Mouse (Mus musculus): ENCODE data around the gene Cyb5rl. TPM values are rescaled to one million over a fixed set of nuclear protein-coding genes. Genes with fewer than 3 reads are reported as not detected.

Cyb5rl gene
- total RNA-seq (2017) = 6.0 and 13.0 TPM in 2 replicates

DNA sequence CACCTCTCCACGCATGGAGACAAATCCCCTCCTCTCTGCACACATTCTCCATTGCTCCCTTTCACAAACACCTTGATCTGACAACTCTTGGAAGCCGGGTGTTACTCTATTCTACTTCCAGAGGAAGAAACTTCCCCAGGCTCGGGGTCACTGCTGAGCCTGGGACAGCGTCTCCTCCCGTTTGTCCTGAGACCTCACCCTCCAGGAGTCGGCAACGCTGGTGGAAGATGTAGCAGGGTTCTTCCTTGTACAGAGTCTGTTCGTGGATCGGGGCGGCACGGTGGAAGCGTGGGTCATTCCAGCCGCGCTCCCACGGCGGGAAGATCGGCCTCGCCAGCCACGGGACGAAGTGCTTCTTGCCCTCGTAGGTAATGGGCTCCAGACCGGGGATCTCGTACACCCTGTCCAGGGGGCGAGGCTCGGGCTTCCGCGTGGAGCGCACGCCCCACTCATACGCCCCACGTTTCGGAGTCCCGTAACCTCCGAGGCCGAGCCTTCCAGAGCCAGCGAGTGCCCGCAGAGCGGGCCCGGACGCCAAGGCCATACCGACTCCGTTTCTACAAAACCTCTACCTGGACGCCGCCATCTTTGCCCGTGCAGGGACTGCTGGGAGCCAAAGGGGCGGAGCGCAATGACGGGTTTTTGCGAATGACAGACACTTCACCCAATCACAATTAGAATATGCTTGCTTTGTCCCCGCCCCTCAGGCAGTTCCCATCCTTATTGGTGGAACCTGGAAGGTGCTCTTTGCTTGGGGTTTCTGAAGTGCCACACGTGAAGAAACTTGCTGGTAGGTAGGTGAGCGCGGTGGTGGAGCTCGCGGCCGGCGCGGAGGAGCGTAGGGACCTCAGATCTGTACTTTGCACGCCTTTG lies at the start of gene Cyb5rl, which contains the start of gene Mrpl37:
Gene Cyb5rl, plus strand, starts transcription at position 737 of the 873 bp plus-strand sequence.
Gene Mrpl37, minus strand, starts transcription at position 617 of the 873 bp plus-strand sequence.
- ATAC-seq (ENCODE audit: extremely low read depth, insufficient number of reproducible peaks, low FRiP score, poor library complexity, severe bottlenecking) = peak; percentile 99

DNA sequence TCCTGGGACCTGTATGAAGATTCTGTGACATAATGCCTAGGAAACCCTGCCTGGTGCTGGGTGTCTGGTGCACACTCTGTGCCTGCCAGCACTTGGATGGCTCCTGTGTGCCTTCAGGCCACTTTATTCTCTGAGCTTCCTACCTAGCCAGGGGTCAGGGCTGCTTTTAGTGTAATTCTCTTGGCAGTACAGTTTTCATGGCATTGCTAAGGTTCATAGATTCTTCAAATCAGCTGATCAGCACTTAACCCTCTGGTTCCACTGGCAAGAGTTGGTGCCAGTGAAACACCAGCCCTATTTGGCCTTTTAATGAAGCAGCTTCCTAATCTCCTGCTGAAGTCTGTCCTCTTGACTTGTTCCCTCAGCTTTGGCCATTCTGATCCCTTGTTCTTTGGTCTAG lies 49.5 kb upstream of the Cyb5rl start:
- no peak for ATAC-seq (ENCODE audit: extremely low read depth, insufficient number of reproducible peaks, low FRiP score, poor library complexity, severe bottlenecking)

DNA sequence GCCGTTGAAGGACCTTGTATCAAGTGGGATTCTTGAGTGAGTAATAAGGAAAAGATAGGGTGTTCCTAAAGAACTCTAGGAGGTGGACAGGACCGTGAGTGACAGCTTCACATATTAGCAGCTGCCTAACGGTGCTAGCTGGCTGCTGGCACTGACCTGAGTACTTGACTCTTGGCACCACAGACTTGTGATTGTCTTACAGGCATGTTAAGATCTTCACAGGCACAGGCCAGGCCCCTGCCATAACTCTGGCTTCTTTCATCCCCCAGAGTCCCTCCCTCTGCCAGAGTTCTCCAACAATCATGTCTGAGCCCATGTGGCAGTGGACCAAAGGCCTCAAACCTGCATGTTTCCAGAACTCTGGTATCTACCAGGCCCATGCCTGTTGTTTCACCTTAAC lies 48.3 kb upstream of the Cyb5rl start:
- no peak for ATAC-seq (ENCODE audit: extremely low read depth, insufficient number of reproducible peaks, low FRiP score, poor library complexity, severe bottlenecking)

DNA sequence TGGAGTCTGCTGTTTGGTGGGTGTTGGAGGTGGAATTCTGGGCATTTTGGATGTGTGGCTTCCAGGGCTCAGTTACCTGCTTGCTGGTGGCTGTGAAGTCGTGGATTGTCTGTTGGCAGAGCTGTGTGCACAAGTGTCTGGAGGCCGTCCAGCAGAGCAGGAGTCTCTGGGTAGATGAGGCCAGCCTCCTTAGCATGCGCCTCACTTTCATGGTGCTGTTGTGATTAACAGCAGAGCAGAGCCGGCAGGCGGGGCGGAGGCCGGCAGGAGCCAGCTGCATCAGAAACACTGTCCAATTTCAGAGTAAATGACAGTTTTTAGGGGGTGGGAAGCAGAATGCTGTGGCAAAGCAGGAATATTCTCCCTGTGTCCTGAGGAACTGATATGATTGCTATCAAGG lies 47.8 kb upstream of the Cyb5rl start:
- no peak for ATAC-seq (ENCODE audit: extremely low read depth, insufficient number of reproducible peaks, low FRiP score, poor library complexity, severe bottlenecking)

DNA sequence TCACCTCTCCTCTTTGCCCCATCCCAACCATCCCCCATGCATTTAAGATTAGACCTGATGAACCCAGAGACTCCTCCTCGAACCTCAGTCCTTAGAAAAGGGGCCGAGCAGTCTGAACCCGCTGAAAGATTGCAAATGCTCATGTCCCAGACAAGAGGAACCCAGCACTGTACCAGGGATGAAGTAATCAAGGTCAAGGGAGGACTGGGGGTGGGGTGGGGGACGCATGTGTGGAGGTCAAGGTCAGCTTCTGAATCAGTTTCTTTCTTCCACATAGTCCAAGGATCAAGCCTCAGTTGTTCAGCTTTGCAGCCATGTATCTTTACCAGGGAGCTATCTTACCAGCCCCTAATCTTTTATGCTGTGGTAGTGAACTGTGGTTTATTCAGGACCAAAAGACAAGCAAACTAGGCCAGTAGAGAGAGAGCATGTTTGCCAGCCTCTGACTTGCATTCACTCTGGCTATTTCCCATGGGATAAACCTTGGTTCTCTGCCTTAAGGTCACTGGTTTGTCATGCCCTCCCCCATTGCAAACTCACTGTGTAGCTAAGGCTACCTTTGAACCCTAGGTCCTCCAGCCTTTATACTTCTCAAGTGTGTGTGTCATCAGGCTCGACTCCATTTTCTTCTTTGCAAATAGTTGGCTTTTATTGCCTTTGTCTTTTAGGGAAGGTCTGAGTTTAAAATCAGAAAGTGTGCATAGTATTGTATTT lies 46.3 kb upstream of the Cyb5rl start:
- no peak for ATAC-seq (ENCODE audit: extremely low read depth, insufficient number of reproducible peaks, low FRiP score, poor library complexity, severe bottlenecking)

DNA sequence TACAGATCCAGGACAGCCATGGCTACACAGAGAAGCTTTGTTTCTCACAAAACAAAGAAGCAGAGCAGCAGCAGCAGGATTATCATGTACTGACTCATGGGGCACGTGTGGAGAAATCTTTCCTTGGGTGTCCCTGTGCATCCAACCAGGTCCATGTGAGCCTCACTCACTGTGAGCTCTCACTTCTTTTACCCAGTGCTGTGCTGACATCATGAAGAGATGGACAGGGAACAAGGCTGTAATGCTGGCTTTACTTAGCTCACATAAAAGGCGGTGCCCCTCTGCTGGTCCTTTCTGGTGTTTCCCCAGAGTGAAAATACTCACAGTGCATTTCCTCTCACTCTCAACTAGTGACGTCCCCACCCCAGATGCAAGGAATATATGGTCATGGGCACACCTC lies 45.3 kb upstream of the Cyb5rl start:
- ATAC-seq (ENCODE audit: extremely low read depth, insufficient number of reproducible peaks, low FRiP score, poor library complexity, severe bottlenecking) = no peak

DNA sequence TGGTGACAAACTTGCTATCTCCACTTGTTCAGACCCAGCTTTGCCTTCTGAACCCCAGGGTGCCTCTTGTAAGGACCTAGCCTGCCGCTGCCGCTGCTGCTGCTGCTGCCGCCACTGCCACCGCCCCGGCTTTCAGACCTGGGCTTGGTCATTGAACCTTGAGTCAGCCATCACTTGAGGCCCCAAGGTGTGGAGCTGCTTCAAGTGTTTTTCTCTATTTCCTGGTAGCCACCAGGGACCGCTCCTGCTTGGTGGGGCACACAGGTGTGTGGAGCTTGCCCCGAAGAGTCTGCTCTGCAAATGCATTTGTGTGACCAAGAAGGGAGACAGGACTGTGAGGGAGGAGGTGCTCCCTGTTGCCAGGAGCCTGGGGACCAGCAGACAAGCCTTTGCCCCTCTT lies 41.9 kb upstream of the Cyb5rl start:
- no peak for ATAC-seq (ENCODE audit: extremely low read depth, insufficient number of reproducible peaks, low FRiP score, poor library complexity, severe bottlenecking)

DNA sequence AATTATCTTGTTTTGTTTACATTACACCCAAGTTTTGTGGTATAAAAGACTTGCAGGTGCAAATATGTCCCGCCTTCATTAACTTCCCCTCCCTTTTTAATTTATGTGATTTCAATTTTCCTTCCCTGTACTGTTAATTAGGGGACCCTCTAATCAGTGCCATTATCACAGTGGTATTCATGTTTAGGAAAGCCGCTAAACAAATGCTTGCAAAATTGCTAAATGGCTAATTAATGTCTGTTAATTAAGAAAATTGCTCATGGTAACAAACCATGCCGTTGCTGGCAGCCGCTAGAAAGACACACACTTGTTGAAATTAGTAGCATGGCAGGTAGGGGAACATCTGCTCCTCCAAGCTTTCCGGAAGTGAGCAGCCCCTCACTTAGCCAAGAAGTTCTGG lies 41.4 kb upstream of the Cyb5rl start:
- no peak for ATAC-seq (ENCODE audit: extremely low read depth, insufficient number of reproducible peaks, low FRiP score, poor library complexity, severe bottlenecking)

DNA sequence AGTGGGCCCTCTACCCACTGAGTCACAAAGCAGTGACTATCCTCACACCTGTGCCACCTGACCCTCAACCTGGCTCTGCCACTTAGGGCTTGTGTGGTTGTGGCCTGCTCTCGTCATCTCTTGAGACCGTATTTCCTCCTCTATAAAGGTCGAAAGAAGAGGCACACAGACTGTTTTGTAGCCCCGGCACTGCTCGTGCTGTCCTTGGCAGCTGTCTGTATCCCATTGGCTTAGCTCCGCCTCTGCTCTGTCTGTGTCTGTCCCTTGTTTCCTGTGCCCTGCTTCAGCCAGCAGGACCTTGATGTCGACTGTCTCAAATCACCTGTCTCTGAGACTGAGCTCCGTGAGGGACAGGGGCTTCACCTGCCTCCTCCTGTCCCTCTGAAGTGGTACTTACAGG lies 40.3 kb upstream of the Cyb5rl start:
- no peak for ATAC-seq (ENCODE audit: extremely low read depth, insufficient number of reproducible peaks, low FRiP score, poor library complexity, severe bottlenecking)

DNA sequence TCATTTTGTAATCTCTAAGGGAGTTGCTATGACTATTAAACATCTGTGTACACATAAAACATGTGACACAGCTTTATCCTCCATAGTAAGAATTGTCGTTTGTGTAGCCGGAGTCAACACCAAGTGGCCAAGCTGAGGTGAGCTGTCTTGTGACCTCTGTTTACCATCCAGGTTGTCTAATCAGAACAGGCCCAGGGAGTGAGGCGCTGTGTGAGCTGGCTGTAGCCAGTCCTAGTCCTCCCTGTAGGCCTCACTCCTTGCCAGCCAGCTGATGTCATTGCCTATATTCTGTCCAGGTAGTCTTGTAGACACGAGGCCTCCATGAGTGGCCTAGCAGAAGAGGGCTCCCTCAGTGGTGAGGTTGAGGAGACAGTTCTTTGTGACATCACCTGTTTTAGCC lies 31.1 kb upstream of the Cyb5rl start:
- ATAC-seq (ENCODE audit: extremely low read depth, insufficient number of reproducible peaks, low FRiP score, poor library complexity, severe bottlenecking) = no peak

DNA sequence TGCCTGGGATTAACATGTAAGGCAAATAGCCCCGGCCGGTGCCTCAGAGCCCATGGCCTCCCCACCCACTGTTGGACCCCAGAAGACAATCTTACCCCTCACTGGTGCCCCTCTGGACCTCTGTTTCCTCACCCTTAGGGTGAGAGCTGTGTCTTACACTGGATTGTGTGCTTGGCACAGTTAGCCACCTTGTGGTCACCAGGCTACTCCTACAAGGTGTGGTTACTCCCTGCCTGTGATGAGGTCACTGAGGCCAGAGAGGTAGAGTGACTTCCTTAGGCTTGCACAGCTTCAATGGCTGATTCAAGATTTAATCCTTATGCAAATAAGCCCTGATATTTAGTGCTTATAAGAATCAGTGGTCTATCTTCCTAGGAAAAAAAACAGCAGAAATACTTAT lies 29.8 kb upstream of the Cyb5rl start:
- no peak for ATAC-seq (ENCODE audit: extremely low read depth, insufficient number of reproducible peaks, low FRiP score, poor library complexity, severe bottlenecking)

DNA sequence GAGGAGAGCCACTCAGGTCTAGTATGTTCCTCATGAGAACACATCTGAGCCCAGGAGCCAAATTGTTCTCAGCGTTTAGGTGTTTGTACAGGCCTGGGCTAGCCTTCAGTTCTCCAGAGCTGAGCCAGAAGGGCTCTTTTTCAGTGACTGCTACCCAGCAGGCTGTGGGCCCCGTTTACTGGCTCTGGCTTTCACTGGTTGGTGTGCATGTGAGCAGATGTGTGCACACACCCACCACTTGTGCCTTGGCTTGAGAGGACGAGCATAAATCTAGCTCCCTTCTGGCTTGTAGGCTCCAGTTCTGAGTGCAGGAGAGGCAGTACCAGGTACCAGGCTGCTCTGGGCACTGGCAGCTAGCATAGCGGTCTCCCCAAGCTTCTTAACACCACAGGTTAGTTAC lies 28.5 kb upstream of the Cyb5rl start:
- ATAC-seq (ENCODE audit: extremely low read depth, insufficient number of reproducible peaks, low FRiP score, poor library complexity, severe bottlenecking) = no peak

DNA sequence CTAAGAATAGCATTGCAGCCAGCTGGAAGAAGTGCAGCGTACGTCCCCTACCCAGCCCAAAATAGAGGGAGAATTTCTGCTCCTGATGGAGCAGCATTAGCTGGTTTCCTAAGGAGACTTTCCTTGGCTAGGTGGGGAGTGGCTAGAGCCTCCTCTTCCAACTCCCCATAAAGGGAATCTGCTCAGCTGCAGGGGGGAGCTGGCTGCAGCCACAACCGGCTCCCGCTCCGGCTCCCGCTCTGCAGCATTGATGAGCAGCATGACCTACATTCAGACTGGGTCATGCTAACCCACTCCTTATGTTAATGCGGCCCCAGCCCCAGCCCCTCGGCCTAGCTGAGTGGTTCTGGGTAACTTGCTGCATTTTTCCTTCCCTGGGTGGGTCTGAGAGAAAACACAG lies 27.5 kb upstream of the Cyb5rl start:
- ATAC-seq (ENCODE audit: extremely low read depth, insufficient number of reproducible peaks, low FRiP score, poor library complexity, severe bottlenecking) = no peak

DNA sequence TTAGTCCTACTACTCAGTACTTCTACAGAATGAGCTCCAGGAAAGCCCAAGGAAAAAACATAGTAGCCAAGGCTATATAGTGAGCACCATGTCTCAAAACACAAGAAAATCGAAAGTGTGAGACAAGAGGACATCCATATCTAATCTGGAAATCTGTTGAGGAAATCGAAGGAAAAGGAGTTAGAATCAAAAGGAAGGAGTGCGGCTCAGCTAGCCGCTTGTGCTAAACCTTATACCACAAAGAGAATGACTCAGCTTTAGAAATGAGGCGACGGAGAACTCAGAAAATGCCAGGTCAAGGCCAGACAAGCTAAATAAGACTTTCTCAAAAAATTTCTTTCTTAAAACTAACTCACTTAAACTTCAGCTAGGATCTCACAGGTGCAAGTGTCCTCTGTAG lies 24.5 kb upstream of the Cyb5rl start:
- no peak for ATAC-seq (ENCODE audit: extremely low read depth, insufficient number of reproducible peaks, low FRiP score, poor library complexity, severe bottlenecking)

DNA sequence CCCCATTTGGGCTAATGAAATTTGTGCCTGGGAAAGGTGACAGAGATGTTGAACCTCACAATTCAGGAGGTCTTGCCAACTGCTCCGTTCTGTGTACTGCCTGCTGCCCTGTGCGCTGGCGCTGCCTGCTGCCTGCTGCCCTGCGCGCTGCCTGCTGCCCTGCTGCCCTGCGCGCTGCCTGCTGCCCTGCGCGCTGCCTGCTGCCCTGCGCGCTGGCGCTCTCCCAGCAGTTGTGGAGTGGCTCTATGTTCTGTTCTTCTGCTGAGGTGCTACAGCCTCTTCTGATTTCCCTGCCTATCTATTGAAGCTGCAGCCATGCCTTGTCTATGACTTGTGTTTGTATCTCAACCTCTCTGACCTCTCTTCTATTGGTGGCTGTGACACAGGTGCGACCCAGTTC lies 21.6 kb upstream of the Cyb5rl start:
- ATAC-seq (ENCODE audit: extremely low read depth, insufficient number of reproducible peaks, low FRiP score, poor library complexity, severe bottlenecking) = no peak

DNA sequence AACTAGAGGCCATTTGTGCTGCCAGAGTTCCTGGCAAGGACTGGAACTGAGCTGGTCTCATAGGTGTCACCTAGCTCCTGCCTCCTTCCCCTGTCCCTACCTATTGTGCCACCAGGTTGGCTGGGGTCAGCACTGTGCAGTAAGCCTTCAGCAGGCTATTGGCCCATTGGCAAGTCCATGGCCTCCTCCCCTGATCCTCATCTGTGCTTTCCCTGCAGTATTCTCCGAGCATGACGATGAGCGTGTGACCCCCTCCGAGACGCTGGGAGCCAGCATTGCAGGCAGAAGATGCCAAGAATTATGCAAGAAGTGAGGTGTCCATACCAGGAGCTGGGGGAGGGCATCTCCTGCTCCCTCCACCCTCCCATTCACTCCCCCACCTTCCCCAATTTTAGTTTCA lies 19.0 kb upstream of the Cyb5rl start:
- no peak for ATAC-seq (ENCODE audit: extremely low read depth, insufficient number of reproducible peaks, low FRiP score, poor library complexity, severe bottlenecking)

DNA sequence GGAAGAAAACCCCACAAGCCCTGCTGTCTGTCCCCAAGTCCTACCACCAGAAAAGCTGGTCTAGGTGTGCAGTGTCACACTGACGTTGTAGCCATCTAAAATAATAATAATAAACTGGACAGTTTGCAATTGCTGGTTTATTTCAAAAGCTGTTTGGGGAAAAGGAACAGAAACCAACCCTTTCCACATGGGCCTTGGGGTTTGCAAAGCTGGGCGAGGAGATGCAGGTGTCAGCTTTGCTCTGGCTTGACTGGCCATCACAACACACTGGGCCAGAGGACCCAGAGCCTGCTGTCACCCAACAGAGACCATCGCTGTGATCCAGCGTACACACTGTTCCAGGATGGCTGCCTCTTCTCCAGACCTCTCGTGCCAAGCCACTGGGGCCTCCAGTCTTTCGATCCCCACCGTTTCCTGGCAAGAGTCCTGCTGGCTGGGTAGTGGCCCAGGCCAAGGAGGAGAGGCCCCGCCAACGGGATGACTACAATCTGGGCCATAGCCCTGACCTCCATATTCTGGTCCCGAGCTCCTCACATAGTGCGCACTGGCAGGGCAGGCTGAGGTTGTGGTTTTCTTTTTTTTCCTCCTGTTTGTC lies 18.1 kb upstream of the Cyb5rl start:
- ATAC-seq (ENCODE audit: extremely low read depth, insufficient number of reproducible peaks, low FRiP score, poor library complexity, severe bottlenecking) = no peak

DNA sequence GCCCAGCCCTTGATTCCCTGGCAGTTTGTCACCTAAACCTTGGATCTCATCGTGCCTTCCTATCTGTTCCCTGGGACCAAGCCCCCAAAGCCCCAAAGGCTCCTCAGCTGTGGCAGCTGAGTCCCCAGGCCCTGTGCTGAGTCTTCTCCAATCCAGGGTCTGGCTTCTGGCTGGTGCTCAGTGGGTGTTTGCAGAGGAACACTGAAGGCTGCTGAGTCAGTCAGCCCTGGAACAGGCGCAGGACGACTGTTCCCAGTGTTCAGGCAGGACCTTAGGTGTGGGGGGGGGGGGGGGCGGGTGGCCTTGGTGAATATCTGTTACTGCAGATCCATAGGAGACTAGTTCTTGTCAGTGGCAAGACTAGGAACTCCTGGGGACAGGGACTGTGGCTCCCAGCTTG lies 14.9 kb upstream of the Cyb5rl start:
- no peak for ATAC-seq (ENCODE audit: extremely low read depth, insufficient number of reproducible peaks, low FRiP score, poor library complexity, severe bottlenecking)

DNA sequence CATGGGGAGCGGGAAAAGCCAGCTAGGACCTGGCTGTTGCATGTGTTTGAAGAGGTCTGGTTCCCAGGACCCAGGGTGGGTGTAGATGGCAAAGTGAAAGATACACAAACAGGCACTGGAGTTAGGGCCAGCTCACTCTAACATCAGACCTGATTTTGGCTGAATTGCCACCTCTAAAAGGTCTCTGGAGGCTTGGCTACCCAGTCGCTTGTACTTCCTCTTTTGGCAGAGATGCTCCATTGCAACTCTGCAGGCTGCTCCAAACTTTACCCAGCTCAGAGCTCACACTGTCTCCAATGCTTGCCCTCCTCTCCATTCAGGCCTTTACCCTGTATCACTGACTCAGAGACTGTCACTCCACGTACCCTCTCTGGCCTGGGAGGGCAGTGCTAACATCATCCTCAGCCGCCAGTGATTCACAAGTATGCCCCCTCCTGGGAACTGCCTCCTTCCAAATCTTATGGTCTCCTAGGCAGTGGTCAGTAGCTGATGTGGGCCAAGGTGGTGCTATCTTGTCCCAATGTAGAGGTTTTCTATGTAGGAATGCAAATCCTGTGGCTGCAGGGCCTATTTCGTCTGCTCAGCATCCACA lies 13.7 kb upstream of the Cyb5rl start:
- ATAC-seq (ENCODE audit: extremely low read depth, insufficient number of reproducible peaks, low FRiP score, poor library complexity, severe bottlenecking) = no peak

DNA sequence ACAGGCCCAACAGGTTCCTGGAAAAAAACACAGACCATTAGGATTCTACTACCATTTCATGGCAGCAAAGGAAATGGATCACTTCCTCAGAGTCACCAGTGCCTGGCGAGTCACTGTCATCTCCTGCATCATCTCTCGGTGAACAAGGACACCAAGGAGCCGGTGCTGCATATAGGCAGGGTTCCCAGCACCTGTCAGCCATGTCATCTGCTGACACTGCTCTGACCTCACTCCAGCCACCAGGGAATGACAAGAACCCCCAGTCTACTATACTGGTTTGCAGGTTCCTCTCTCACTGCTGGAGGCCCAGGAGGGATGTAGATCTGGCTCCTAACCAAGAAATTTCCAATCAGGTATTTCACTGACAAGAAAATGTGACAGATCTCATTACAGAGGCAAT lies 10.7 kb upstream of the Cyb5rl start:
- ATAC-seq (ENCODE audit: extremely low read depth, insufficient number of reproducible peaks, low FRiP score, poor library complexity, severe bottlenecking) = no peak
